Mouse (Mus musculus) lung, postnatal 0 days (tissue): ENCODE results near the gene Ino80b.

ENCODE experiments used
- CTCF ChIP-seq: IDR thresholded peaks from 2 replicates; pipeline ENCODE4 v1.5.1; 2016; ENCODE audit warnings: antibody characterized with exemption, mild to moderate bottlenecking
- EP300 ChIP-seq: IDR thresholded peaks from 2 replicates; pipeline ENCODE4 v1.6.1; 2016; ENCODE audit warnings: antibody characterized with exemption, mild to moderate bottlenecking, control low read depth

DNA sequence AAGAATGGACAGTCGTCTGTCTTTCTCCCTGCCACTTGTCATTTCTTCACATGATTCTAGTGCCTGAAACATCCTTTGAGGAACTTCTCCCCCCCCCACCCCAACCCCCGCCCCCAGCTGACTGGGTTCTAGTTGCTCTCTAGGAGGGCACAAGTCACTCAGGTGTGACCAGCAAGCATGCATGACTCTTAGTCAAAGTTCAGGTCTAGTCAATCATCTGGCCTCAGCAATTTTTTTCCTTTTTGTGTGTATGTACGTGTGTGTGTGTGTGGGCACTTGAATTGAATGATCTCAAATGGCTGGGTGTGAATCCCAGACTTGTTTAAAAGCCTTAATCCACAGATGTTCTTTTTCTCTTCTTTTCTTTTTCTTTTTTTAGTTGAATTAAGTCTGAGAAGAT, 9.0 kb upstream of the Ino80b start:
- no peak for TF ChIP-seq CTCF
- TF ChIP-seq EP300 = no peak
